Mouse (Mus musculus) gastrocnemius, adult 18-20 months (tissue): ENCODE results near the gene Vmn2r57. TPM values are rescaled to one million over a fixed set of nuclear protein-coding genes. Genes with fewer than 3 reads are reported as not detected.
"Not testable (repeated sequence)": the region's sequence is repeated elsewhere in the genome, so short reads cannot be mapped to it uniquely, and the experiment has no call there.

Experiments used
- DNase-seq: peaks from one replicate; pipeline ENCODE4 v3.0.0; 2021; ENCODE audit warnings: low spot score
- long read RNA-seq, 2 experiments: library from polyadenylated mRNA; stranded (forward); transcript quantifications; one replicate each; pipeline ENCODE4 v2.0.0; 2021
- total RNA-seq, 2 experiments: library from RNA; stranded (reverse); gene quantifications; 2 replicates each; pipeline ENCODE4 v1.2.3; 2021

Vmn2r57 gene
- total RNA-seq: under 1 TPM; 0.26 to 0.32 TPM
- long read RNA-seq, experiment 1: 0 reads
- long read RNA-seq, experiment 2: 0 reads

- not testable (repeated sequence) for DNase-seq
Observed at GRCm38 (mm10) chr7:41448596-41448995, at the start of gene Vmn2r57. TSS of gene Vmn2r57 (minus strand) at chr7:41448696.

DNA sequence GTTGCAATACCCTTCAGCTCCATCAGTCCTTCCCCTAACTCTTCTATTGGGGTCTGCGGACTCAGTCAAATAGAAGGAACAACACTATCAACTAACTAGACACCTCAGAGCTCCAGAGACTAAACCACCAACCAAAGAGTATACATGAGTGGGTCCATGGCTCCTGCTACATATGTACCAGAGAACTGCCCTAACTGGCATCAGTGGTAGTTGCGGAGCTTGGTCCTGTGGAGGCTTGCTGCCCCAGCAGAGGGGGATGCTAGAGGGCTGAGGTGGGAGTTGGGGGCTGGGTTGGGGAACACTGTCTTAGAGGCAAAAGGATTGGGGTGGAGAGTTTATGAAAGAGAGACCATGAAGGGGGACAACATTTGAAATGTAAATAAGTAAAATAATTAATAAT is 49.4 kb upstream of the Vmn2r57 start:
- DNase-seq: no peak

GRCm38 (mm10) chr7:41451864-41452263 is 3.4 kb upstream of the Vmn2r57 start:
- DNase-seq: no peak

- DNase-seq: no peak
Observed at GRCm38 (mm10) chr7:41394130-41394529, 54.4 kb downstream of the Vmn2r57 start.

DNA sequence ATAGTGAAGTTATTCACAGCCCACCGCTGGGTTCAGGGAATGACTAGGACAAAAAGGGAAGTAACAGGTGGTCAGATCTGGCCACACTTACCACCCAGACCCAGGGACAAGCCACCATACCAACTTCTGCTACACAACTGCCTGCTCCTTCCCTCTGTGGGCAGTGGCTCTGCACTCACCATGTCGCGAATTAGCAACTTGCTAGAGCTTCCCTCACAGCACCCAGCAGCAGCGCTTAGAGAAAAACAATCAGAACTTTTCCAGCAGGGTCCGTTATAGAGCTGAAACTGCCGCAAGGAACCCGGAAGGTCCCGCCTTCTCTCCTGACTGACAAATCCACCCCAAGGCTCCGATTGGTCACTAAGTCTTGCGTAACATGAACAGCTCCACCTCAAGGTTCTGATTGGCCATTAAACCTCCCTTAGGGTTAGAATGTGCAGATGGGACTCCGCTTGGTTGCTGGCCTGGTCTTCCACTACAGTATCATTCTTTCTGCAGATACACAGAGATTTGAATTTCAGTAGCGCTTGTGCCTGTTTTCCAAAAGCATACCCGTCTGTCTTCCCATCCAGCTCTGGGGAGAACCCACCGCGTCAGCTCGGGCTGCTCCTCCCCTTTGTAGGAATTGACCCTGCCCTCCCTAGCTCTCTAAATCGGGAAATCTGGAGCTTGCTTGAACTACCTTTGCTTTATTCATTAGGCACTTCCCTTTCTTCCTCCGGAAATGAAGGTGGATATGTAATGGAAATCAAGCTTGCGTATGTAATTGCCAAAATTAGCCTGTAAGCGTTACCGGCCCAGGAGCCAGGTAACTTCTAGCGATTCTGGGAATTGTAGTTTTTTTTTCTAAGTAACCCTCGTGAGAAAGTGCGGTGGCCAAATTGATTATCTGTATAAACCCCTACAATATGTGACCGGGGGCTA is 55.2 kb downstream of the Vmn2r57 start, which contains the start of gene AI987944:
Gene AI987944, minus strand, starts transcription at position 332 of the 924 bp plus-strand sequence.
- DNase-seq: peak; percentile 86

Other genes with a start within 250 kb of the Vmn2r57 start
- 10 to 100 TPM; 12.0 to 12.3 TPM for gene AI987944, start 55.3 kb downstream of the Vmn2r57 start, total RNA-seq
- under 1 TPM in 1 of 2 experiments, not detected in 1; 0.14 TPM for gene Gm20449, start 50.7 kb upstream of the Vmn2r57 start, total RNA-seq
- 1 to 10 TPM; 3.2 to 3.9 TPM for gene AW146154, start 51.2 kb upstream of the Vmn2r57 start, total RNA-seq
- gene Gm6871, start 125.0 kb upstream of the Vmn2r57 start, total RNA-seq: not detected
- 10 to 100 TPM; 10.1 to 13.9 TPM for gene 2610021A01Rik, start 150.5 kb upstream of the Vmn2r57 start, total RNA-seq
- gene Zfp788, start 184.5 kb upstream of the Vmn2r57 start, total RNA-seq: 10 to 100 TPM in 1 of 2 experiments, 1 to 10 TPM in 1; 9.1 to 10.8 TPM